Mouse (Mus musculus) testis, adult 2 months (tissue): ENCODE results near the gene C2cd4a. TPM values are rescaled to one million over a fixed set of nuclear protein-coding genes. Genes with fewer than 3 reads are reported as not detected.

Experiments used
- H3K27ac ChIP-seq: fragments of 200-500 bp; 2 replicates; pipeline ENCODE4 v1.5.1; 2012; ENCODE audit warnings: low read depth, low read length; ENCODE audit not compliant: control insufficient read depth, insufficient read depth
- H3K27me3 ChIP-seq: fragments of 200-500 bp; 2 replicates; pipeline ENCODE4 v1.6.1; 2012; ENCODE audit warnings: mild to moderate bottlenecking, low read length, moderate library complexity; ENCODE audit not compliant: control insufficient read depth, insufficient read depth
- H3K36me3 ChIP-seq: fragments of 200-500 bp; 2 replicates; pipeline ENCODE4 v1.6.1; 2012; ENCODE audit warnings: mild to moderate bottlenecking, low read length; ENCODE audit not compliant: control insufficient read depth, insufficient read depth
- H3K4me1 ChIP-seq: fragments of 200-500 bp; 2 replicates; pipeline ENCODE4 v1.6.1; 2012; ENCODE audit warnings: low read length; ENCODE audit not compliant: control insufficient read depth, insufficient read depth
- H3K4me3 ChIP-seq: fragments of 200-500 bp; 2 replicates; pipeline ENCODE4 v1.5.1; 2012; ENCODE audit warnings: low read depth, mild to moderate bottlenecking, low read length, moderate library complexity, mixed read lengths; ENCODE audit not compliant: control insufficient read depth
- CTCF ChIP-seq: fragments of 200-500 bp; IDR thresholded peaks from 2 replicates; pipeline ENCODE4 v1.5.1; 2012; ENCODE audit warnings: low read depth, mild to moderate bottlenecking, inconsistent platforms, low read length, moderate library complexity; ENCODE audit not compliant: control insufficient read depth, insufficient read depth, insufficient replicate concordance
- POLR2A ChIP-seq: fragments of 200-500 bp; IDR thresholded peaks from 2 replicates; pipeline ENCODE4 v1.6.1; 2012; ENCODE audit warnings: low read depth, mild to moderate bottlenecking, inconsistent platforms, low read length, moderate library complexity; ENCODE audit not compliant: control insufficient read depth
- polyA plus RNA-seq: library from polyadenylated mRNA; depleted of rRNA; stranded (reverse); fragments of >200 nt; gene quantifications from 2 replicates; pipeline ENCODE4 v1.2.3, GENCODE M21; 2012

Gene C2cd4a
- polyA plus RNA-seq, 1 experiment, result 0.10 TPM

DNA sequence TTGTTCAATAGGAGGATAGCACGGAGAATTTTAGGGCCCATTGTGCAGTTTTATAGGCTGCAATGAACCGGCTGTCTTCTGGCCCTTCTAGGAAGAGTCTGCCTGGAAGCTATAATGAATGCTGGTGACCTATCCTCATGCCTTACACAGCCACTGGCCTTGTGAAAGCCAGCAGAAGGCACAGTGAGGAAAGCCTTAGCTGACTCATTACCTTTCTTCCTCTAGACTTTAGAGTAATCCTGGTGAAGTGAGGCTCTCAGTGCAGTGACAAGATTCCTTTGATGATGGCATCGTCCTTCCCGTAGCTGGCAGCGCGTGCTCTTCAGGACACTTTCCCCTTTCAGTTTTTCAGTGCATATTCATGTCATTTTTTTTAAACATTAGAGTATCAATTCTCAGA, 35.3 kb upstream of the C2cd4a start:
- no peaks in the 10 kb centered on the region for H3K4me1 ChIP-seq
- H3K27me3 ChIP-seq, result no peaks in the 10 kb centered on the region
- no peak overlapping the region for H3K27ac ChIP-seq
- no peak overlapping the region for H3K4me3 ChIP-seq
- TF ChIP-seq CTCF (no peak), POLR2A (no peak)
- no peaks in the 10 kb centered on the region for H3K36me3 ChIP-seq

- Histone ChIP-seq H3K27me3 (no peaks in the 10 kb centered on the region), H3K4me3 (no peak overlapping the region), H3K4me1 (no peaks in the 10 kb centered on the region), H3K27ac (no peak overlapping the region), H3K36me3 (no peaks in the 10 kb centered on the region)
- TF ChIP-seq CTCF (no peak), POLR2A (no peak)
Observed at GRCm38 (mm10) chr9:67865411-67865810, 33.3 kb upstream of the C2cd4a start.

- Histone ChIP-seq H3K4me3 (no peak overlapping the region), H3K4me1 (no peaks in the 10 kb centered on the region), H3K27ac (no peak overlapping the region), H3K36me3 (no peaks in the 10 kb centered on the region), H3K27me3 (no peaks in the 10 kb centered on the region)
- TF ChIP-seq CTCF (no peak), POLR2A (no peak)
Observed at GRCm38 (mm10) chr9:67864011-67864410, 31.9 kb upstream of the C2cd4a start.

- no peaks in the 10 kb centered on the region for H3K4me1 ChIP-seq
- H3K36me3 ChIP-seq, result no peaks in the 10 kb centered on the region
- no peaks in the 10 kb centered on the region for H3K27me3 ChIP-seq
- no peak overlapping the region for H3K4me3 ChIP-seq
- TF ChIP-seq POLR2A, result no peak
- no peak for TF ChIP-seq CTCF
- no peak overlapping the region for H3K27ac ChIP-seq
Observed at GRCm38 (mm10) chr9:67863332-67863731, 31.2 kb upstream of the C2cd4a start.

DNA sequence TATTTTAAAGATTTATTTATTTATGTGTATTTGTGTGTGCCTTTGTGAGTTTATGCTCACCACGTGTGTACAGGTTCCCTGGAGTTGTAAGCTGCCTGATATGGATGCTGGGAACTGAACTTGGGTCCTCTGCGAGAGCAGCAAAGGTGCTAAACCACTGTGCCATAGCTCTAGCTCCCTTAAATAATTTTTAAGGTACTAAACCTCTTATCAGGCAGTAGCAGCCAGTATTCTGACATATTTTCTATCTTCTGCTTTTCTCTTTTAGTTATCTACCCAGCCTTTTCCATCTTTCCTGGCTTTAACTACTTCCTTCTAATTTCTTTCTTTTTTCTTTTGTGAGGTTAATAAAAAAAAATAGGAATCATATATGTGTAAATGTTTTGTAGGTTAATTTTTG, 28.1 kb upstream of the C2cd4a start:
- H3K27ac ChIP-seq, result no peak overlapping the region
- H3K4me1 ChIP-seq, result no peaks in the 10 kb centered on the region
- no peak for TF ChIP-seq POLR2A
- no peak for TF ChIP-seq CTCF
- H3K4me3 ChIP-seq, result no peak overlapping the region
- no peaks in the 10 kb centered on the region for H3K27me3 ChIP-seq
- H3K36me3 ChIP-seq, result no peaks in the 10 kb centered on the region

DNA sequence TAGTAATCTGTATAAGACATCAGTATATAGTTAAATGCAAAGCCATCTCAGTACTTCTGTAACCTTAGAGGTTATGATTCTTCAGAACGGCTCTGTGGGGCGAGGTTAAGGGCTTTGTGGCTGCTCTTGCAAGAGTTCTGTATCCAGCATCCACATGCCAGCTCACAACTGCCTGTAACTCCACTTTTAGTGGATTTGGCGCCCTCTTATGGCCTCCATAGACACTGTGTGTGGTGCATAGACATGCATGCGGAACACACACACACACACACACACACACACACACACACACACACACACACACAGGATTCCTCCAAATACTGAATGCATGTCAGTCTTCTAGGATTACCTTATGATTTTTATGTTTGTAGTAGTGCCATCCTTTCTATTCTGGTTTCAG, 19.0 kb upstream of the C2cd4a start:
- Histone ChIP-seq H3K4me3 (no peak overlapping the region), H3K4me1 (no peaks in the 10 kb centered on the region), H3K36me3 (no peaks in the 10 kb centered on the region), H3K27ac (no peak overlapping the region), H3K27me3 (no peaks in the 10 kb centered on the region)
- no peak for TF ChIP-seq POLR2A
- no peak for TF ChIP-seq CTCF

DNA sequence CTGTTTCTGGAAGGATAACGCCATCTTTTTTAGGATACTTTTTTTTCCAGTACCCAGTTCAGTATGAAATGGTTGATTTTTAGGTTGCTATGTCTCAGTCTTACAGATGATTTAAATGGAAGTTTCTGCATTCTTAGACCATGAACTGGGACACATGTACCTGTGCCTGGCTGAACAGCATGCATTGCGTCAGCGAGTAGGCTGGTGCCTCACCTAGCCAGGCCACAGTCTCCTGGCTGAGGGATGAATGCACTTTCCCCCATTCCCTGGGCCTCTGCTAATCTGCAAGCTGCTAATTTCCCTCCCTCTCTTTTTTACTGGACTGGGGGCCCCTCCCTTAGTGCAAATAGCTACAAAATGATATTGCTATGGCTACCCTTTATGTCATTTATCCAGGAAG, 17.7 kb upstream of the C2cd4a start:
- no peak for TF ChIP-seq CTCF
- no peak for TF ChIP-seq POLR2A
- no peaks in the 10 kb centered on the region for H3K36me3 ChIP-seq
- H3K27ac ChIP-seq, result no peak overlapping the region
- H3K4me1 ChIP-seq, result no peaks in the 10 kb centered on the region
- H3K4me3 ChIP-seq, result no peak overlapping the region
- no peaks in the 10 kb centered on the region for H3K27me3 ChIP-seq

- Histone ChIP-seq H3K27me3 (no peaks in the 10 kb centered on the region), H3K36me3 (no peaks in the 10 kb centered on the region), H3K4me1 (no peaks in the 10 kb centered on the region), H3K27ac (no peak overlapping the region), H3K4me3 (no peak overlapping the region)
- no peak for TF ChIP-seq CTCF
- TF ChIP-seq POLR2A, result no peak
Observed at GRCm38 (mm10) chr9:67849397-67849796, 17.3 kb upstream of the C2cd4a start.
